Mouse (Mus musculus) mouse trophoblast stem cell (cell line): ENCODE results near the gene Prpsap1.
"Not testable (repeated sequence)": the region's sequence is repeated elsewhere in the genome, so short reads cannot be mapped to it uniquely, and the experiment has no call there.

ENCODE experiments used
- in situ Hi-C, 2 experiments: fragments of 300-500 bp; cut with MseI, MboI; formaldehyde crosslinking; loops; 2 replicates in 1 of 2; 3 replicates in 1 of 2; pipeline ENCODE4 v1.15.1; 2025

The Prpsap1 gene

DNA sequence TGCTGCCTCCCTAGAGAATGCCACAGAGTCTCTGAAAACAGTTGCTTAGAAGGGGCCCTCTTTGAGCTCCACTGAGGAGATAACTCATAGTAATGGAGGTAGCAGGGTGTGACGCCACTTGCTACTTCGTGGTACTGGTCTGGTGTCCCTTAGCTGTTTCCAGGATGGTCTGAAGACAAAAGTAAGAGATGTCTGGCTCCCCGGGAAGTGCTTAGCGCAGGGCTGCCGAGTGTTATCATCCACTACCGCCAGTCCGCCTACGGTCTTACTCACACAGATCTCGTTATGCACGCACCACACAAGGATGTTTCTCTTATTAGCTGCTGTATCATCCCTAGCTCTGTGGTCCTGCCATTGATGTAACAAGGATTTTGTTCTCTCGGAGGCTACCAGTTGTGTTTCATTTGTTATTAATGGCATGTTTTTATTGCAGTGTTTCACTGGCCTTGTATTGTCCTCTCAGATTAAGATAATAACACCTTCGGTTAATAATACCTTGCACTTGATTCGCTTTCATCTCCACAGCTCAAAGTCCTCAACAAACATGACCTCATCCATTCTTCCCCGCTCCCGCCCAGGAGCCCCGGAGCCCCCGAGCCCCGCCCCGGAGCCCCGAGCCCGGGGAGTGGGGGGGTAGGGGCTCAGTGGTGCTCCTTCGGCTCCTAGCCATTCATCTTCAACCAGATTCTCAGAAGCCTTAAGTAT lies 63.1 kb downstream of the Prpsap1 start:
- in situ Hi-C loops: no loop called here

DNA sequence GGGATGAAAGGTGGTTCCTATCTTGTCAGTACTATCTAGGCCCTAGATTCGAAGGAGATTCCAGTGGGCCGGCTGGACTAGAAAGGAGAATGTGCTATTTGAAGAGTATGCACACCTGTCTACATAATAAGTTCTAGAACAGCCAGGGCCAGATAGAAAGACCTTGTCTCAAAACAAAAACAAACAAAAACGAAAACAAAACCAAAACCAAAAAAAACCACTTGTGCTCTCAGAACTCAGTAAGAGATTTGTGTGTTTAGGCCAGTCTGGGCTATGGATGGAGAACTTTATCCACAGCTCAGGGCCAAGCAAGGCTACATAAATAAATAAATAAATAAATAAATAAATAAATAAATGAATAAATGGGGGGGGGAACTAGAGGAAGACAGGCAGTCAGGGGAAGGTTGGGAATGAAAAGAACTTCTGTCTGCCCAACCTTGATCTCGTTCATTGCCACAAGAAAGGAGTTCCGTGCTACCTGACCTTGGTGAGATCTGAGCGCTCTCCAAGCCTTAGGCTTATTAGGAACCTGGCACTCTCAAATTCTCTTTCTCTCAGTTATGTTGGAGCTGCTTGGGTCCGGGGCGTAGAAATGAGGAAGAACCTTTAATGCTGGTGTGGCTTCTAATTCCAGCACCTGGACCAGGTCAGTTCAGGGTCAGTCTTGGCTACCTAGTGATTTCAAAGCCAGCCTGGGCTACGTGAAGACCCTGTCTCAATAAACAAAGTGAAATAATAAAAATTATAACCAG lies 64.0 kb downstream of the Prpsap1 start:
- in situ Hi-C loops: no loop called here

DNA sequence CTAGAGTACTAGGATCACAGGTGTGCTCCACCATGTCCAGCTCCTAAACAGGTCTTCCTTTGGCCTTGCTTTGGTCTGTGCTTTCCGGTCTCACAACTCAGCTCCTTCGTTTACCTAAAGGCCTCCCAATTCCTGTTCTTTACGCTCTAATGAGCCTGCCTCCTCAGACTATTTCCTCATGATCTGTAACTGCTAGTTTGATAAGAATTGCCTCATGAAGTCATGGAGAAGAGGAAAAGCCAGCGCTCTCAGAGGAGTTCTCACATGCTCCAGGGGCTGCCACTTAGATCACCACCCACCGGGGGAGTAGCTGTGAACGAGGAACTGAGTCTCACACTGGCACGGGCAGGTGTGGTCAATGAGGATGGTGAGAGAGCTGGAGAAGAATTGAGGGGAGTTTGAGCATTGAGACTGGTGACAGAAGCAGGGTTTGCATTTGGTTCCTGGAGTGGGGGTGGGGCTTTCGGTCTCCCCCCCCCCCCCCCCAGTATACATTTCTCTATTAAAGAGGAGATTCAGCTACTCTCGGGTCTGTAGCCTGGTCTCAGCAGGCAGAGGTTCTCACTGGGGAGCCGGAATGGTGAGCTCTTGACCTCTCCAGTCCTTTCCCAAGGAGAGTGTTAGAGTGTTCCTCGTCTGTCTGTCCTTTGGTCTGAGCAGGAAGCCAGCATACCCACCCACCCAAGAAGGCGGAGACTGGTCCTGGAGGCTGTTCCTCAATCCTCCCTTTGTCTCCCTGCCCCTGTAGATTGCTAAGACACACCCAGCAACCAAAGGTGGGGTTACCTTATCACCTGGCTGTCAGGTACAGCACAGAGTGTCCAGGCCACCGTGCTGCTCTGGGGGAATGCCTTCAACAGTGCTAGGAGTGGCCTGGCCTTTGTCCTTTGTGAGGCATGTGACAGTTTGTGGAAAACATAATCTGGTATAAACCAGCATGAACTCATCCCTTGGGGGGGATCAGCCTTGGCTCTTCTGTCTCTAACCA lies 64.8 kb downstream of the Prpsap1 start:
- in situ Hi-C loops: no loop called here

DNA sequence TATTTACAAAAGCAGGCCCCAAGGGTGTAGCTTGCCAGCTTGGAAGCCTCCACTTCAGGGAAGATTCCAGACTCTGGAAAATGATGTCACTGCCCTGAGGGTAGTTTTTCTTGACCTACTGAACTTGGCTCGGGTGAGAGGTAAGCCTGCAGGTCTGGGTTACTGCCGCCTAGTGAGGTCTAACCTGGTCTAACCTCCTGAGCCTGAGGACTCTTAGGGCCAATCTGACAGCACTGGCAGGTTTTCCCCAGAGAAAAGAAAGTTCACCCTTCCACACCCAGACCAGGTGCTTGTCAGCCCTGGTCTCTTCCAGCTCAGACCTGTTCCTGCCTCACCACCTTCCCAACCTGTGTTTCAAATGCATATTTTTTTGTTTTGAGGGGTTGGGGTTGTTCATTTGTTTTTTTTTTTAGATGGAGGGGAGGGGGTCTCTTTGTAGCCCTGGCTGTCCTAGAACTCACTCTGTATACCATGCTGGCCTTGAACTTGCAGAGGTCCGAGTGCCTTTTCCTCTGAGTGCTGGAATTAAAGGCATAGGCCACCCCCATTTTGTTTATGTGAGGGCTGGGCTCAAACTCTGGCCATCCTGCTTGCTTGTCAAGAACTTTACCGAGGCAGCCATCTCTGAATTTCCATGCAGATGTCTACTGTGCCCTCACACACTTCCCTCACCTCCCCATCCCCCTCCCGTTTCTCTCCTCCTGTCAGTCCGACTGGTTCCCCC lies 67.0 kb downstream of the Prpsap1 start:
- in situ Hi-C loops: no loop called here

DNA sequence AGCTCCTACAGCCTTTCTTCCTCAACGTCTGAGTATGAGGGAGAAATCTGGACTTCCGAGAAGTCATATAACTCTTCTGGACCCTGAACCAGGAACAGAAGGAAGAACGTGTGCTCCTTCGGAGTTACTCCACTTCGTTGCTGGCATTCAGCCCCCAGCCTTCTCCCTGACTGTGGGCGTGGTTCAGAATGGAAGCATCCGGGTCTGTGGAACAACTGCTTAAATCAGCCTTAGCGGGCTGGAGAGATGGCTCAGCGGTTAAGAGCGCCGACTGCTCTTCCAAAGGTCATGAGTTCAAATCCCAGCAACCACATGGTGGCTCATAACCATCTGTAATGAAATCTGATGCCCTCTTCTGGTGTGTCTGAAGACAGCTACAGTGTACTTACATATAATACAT lies 67.7 kb downstream of the Prpsap1 start:
- in situ Hi-C loops: not testable (repeated sequence)

DNA sequence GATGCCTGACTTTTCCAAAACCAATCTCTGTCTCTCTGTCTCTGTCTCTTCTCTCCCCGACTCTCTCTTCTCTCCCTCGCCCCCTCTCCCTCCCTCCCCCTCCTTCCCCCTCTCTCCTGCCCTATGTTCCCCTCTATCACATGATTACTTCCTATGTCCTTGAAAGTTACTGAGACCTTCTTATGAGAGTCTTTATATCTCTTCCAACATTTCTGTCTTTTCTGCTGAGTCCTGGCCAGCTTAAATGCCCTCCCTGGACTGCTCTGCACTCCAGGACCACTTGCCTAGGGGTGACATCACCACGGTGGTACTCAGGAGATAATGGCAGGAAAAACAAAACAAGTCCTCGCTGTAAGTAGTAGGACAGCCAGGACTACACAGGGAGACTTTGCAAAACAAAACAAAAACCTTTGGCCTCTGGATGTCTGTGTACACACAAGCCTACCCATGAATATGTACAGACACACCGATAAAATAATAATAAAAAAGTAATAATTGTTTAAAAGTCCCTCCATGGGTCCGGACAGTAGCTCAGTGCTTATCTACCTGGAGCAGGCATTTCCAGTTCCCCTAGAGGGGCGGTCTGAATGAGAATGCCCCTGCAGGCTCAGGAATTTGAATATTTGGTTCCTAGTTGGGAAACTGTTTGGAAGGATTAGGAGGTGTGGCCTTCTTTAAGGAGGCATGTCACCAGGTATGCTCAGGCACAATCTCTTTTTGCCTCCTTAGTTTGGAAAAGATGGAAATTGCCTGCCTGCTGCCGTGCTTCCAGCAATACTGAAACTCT lies 69.2 kb downstream of the Prpsap1 start:
- in situ Hi-C loops: no loop called here

DNA sequence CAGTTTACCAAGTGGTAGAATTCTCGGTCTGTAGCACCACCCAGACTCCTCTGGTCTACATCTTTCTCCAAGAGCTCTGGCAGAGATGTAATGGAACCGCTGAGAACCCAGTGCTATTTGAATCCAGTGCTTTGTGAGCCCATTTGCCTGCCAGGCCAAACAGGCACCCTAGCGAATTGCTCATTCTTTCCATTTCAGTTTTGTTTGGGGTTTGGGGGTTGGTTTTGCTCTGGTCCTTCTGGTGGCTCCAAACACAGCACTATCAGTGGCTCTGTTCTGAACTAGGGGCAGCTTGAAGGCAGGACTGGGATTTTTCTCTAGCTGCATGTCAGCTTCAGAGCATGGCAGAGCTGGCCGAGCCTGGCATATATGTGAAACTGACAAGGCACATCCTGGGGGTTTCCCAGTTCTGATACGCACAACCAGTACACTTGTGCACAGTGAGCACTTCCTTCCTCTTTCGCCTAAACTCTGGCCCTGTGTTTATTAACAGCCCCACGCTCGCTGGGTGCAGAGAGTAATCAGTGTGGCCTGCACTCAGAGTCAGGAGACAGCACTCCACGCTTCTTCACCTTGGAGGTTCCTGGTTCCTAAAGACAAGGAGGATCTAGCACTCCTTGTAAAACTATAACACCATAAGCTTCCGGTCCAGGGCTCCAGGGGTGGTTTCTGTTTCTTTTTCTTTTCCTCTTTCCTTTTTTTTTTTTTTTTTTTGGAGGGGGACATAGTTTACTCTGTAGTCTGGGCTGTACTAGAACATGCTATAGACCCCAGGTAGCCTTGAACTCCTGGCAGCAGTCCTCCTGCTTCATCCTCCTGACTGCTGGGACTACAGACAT lies 70.0 kb downstream of the Prpsap1 start:
- in situ Hi-C loops: no loop called here

DNA sequence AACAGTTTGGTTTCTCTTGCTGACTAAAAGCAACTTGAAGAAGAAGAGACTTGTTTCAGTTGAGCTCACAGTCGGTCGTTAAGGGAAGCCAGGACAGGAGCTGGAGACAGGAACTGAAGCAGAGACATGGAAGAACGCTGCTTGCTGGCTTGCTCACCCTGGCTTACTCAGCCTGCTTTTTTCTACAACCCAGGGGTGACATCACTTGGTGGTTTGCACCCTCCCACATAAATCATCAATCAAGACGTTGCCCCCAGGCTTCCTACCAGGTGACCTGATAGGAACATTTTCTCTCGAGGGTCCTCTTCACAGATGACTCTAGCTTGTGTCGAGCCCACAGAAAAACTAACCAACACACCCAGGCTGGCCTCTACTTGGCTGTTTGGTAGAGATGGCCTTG lies 70.8 kb downstream of the Prpsap1 start:
- in situ Hi-C loops: no loop called here

DNA sequence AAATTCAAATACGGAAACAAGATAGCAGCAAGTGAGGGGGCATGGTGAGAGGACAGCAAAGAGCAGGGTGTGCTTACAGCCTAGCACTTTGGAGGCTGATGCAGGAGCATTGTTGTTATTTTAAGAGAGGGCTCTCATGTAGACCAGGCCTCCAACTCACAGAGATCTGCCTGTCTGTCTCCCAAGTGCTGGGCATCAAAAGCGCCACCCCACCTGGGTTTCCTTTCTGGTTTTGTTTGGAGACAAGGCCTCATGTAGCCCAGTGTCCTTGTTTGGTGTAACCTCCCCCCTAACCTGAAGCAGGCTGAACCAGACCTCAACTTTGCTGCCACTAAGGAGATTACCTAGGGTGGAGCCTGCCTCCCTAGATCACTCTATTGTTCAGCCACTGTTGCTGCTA lies 71.4 kb downstream of the Prpsap1 start:
- in situ Hi-C loops: no loop called here

DNA sequence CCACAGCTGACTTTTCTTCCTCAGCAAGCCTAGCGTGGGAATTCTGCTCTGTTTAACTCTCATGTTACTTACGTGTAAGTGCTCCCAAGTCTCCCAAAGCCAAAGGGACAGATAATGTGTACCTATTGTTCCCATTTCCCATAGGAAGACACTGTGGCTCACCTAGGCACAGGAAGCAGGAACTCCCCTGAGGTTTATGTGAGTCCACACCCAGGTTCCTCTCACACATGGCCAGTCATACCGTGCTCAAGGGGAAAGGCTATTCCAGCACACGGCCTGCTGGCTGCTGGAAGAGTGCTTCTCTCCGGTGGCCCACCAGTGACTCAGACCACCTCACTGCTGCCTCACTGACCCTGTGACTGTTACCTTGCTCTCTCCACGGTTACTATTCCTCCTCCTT lies 72.9 kb downstream of the Prpsap1 start:
- in situ Hi-C loops: no loop called here
